Mouse (Mus musculus) layer of hippocampus, postnatal 14 days (tissue): ENCODE measurements around the gene Zfp747. TPM values are rescaled to one million over a fixed set of nuclear protein-coding genes. Genes with fewer than 3 reads are reported as not detected.
"Not testable (repeated sequence)": the region's sequence is repeated elsewhere in the genome, so short reads cannot be mapped to it uniquely, and the experiment has no call there.

ENCODE experiments used
- DNase-seq, 2 experiments: peaks; one replicate each; pipeline ENCODE4 v3.0.0; 2021 to 2022; ENCODE audit warnings: low spot score in 2 of 2, mixed read lengths in 1 of 2
- long read RNA-seq, 2 experiments: library from polyadenylated mRNA; stranded (forward); transcript quantifications; one replicate each; pipeline ENCODE4 v2.0.0; 2021
- total RNA-seq, 2 experiments: library from RNA; stranded (reverse); gene quantifications; 2 replicates each; pipeline ENCODE4 v1.2.3; 2021

The Zfp747 gene
- total RNA-seq: 1 to 10 TPM; 5.3 to 6.0 TPM
- long read RNA-seq, experiment 1: 0 reads
- long read RNA-seq, experiment 2, partial matches to known transcripts: 0 of 5 reads
- long read RNA-seq, experiment 2, other reads (novel, unspliced or antisense): 2 of 5 reads

GRCm38 (mm10) chr7:127375271-127376245 is at the start of gene Zfp747:
Gene Zfp747 (minus strand): TSS chr7:127376050.
- DNase-seq: peak; percentile 91 to 94

- no peak for DNase-seq
These were observed 49.4 kb upstream of the Zfp747 start for GRCm38 (mm10) chr7:127425291-127425690.

DNA sequence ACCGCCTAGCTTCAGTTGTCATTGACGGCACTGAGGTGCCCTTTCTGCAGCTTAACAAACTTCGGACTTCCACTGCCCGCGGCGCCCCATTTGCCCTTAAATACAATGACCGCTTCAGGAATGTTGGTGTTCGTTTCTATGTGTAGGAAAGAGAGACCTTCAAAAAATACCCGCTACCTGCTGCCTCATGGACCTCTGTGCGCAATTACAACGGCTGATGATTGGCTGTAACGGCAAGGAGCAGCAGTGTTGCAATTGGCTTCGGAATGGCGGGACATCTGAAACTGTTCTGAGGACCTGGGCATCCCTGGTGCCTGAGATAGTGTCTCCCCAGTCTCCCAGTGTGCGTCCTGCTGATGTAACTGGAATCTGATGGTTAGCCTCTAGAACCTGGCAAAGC is 46.4 kb upstream of the Zfp747 start:
- DNase-seq: peak; percentile 28 to 42

- peak; percentile 89 to 90 for DNase-seq
These were observed 45.7 kb upstream of the Zfp747 start, which contains the start of gene Zfp688 for GRCm38 (mm10) chr7:127421388-127422191. Gene Zfp688 (minus strand): TSS chr7:127422068.

GRCm38 (mm10) chr7:127411418-127411817 is 35.6 kb upstream of the Zfp747 start:
- DNase-seq: no peak

DNA sequence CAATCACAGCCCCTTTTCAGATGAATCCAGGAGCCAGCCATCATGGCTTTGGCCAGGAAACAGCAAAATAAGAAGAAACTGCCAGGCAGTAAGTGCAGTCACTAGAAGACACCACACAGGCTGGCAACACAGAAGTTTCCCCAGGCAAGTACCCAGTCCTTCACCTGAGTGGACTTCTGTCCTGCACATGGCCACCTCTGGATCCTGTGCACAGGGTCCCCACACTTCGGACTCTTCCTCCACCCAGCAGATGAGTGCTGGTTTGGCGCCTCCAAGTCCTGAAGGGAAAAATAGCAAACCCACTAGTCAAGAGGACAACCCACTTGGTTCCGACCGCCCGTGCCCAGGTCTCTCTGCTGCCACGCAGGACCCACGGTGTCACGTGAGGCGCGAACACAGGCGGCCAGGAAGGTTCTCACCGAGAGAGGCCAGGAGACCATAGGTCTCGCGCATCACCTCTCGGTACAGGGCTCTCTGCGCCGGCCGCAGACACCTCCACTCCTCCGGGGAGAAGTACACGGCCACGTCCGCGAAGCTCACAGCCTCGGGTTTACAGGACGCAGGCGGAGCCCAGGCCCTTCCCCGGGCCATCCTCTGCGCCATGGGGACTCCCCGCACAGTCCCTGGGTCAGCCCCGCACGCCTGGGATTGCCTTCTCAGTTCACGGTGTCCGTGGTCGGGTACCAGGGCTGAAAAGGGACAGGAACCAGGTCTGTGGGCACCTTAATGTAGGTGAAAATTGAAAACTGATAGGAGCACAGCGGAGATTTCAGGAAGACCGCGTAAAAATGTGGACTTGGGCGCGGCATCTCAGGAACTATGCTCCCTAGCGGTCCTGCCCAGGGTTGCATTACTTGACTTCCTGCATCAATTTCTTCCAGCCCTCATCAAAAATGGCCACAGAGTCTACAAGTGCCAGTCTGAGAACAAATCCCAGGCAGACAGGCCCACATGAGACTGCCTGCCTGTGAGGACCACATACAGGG is 30.4 kb upstream of the Zfp747 start, which contains the start of gene Zfp764:
TSS of gene Zfp764 (minus strand) at position 821 of the 986 bp plus-strand sequence.
- peak; percentile 82 to 90 for DNase-seq

GRCm38 (mm10) chr7:127404101-127404500 is 28.3 kb upstream of the Zfp747 start:
- not testable (repeated sequence) for DNase-seq

GRCm38 (mm10) chr7:127402980-127403379 is 27.1 kb upstream of the Zfp747 start:
- no peak for DNase-seq

- DNase-seq: no peak
These were observed 24.5 kb upstream of the Zfp747 start for GRCm38 (mm10) chr7:127400355-127400754.

GRCm38 (mm10) chr7:127393944-127394333 is 18.1 kb upstream of the Zfp747 start:
- DNase-seq: no peak

- peak; percentile 94 to 99 for DNase-seq
These were observed 17.5 kb upstream of the Zfp747 start, which contains the start of gene E430018J23Rik for GRCm38 (mm10) chr7:127393157-127393943. Gene E430018J23Rik (minus strand): TSS chr7:127393629.

DNA sequence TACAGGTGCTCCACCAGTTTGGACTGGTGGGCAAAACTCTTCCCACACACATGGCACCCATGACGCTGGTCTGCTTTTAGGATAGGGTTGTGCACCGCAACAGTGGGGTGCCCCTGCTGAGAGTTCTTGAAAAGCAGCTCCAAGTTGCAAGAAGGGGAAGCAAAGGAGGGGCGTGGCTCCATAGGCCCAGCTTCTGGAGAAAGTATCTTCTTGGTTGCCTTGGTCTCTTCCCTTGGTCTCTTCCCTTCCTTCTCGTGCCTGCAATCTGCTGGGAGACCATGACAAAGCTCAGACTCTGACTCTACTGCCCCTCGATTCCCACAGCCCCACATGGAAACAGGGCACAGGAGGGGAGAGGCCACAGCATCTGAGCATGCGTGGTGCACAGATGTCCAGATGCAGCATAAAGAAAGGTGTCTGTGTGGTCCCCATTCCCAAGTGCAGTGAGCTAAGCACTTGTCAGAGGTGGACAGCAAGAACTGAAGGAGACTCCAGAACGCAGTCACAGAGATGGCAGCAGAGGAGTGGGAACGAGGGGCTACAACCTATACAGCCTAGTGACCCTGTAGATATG is 16.5 kb upstream of the Zfp747 start:
- no peak for DNase-seq

- no peak for DNase-seq
These were observed 15.7 kb upstream of the Zfp747 start for GRCm38 (mm10) chr7:127391538-127391937.

- DNase-seq: no peak
These were observed 14.5 kb upstream of the Zfp747 start for GRCm38 (mm10) chr7:127390306-127390705.

DNA sequence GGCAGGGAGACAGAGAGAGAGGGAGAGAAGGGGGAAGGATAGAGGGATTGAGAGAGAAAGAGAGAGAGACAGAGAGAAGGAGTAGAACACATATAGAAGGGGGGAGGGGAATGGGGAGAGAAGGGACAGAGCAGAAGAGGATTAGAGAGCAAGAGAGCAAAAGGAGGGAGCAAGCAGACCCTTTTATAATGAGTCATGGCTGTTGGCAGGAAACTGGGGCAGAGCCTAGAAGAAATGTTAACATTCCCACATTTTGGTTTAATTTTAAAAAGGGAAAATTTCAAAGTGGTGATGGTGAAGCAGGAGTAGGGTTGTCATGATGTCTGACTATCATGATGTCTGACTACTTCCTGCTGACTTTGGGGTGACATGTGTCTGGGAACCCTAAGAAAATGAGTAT is 12.4 kb upstream of the Zfp747 start:
- not testable (repeated sequence) for DNase-seq

DNA sequence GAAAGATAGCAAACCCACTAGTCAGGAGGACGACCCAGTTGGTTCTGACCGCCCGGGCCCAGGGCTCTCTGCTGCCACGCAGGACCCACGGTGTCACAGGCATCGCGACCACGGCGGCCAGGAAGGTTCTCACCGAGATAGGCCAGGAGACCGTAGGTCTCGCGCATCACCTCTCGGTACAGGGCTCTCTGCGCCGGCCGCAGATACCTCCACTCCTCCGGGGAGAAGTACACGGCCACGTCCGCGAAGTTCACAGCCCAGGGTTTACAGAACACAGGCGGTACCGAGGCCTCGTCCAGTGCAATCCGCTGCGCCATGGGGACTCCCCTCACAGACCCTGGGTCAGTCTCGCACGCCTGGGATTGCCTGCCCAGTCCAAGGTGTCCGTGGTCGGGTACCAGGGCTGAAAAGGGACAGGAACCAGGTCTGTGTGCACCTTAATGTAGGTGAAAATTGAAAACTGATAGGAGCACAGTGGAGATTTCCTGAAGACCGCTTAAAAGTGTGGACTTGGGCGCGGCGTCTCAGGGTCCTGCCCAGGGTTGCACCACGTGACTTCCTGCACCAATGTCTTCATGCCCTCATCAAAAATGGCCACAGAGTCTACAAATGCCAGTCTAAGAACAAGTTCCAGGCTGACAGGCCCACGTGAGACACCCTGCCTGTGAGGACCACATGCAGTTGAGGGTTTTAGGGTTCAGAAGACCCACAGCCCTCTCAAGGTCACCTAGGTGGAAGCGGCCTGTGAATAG is 11.0 kb upstream of the Zfp747 start, which contains the start of gene 9130019O22Rik:
TSS of gene 9130019O22Rik (minus strand) at position 526 of the 752 bp plus-strand sequence.
- peak; percentile 83 to 94 for DNase-seq

DNA sequence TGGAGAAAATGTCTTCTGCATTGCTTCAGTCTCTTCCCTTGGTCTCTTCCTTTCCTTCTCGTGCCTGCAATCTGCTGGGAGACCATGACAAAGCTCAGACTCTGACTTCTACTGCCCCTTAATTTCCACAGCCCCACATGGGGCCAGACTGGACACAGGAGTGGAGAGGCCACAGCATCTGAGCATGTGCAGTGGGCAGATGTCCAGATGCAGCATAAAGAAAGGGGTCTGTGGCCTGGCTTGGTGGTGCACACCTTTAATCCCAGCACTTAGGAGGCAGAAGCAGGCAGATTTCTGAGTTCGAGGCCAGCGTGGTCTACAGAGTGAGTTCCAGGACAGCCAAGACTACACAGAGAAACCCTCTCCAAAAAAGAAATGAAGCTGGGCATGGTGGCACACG is 9.7 kb upstream of the Zfp747 start:
- DNase-seq: not testable (repeated sequence)

DNA sequence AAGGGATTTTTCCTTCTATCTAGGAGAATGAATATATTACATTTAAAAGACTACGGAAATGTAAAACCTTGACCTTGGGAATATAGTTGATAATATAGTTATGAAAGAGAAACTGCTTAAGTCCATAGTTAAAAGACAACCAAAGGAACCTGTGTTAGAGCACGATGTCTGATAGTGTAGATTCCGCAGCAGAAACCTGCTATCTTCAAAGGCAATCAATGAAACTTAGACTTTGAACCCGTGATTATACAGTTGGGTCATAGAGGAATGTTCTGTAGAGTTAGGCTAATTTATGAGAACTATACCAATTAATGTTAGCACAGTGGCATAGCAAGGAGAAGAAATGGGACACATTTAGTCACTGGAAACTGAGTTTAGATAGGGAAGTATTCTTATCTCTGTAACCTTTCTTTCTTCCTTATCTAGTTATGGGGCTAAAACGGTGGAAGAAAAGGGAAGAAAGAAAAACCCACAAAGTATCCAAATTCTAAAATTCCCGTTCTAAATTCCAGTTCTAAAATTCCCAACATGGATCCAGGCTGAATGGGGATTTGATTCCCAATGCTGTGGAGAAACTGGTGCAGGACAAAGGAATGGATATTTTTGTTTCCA is 2.6 kb upstream of the Zfp747 start:
- DNase-seq: no peak
